Mouse (Mus musculus) B cell, adult 2 months (primary cell): ENCODE data around the gene Skint6.
"Not testable (repeated sequence)": the region's sequence is repeated elsewhere in the genome, so short reads cannot be mapped to it uniquely, and the experiment has no call there.

Experiments used
- DNase-seq, 2 experiments: peaks; one replicate each; pipeline ENCODE4 v3.0.0; 2022

Gene Skint6

GRCm38 (mm10) chr4:113286873-113287272 lies at the start of gene Skint6:
Gene Skint6 (minus strand): TSS chr4:113286973.
- no peak for DNase-seq

- DNase-seq: no peak
Observed at GRCm38 (mm10) chr4:113320911-113321310, 34.1 kb upstream of the Skint6 start.

GRCm38 (mm10) chr4:113301773-113302473 lies 15.2 kb upstream of the Skint6 start:
- DNase-seq: no peak

- no peak for DNase-seq
Observed at GRCm38 (mm10) chr4:113263363-113264060, 23.3 kb downstream of the Skint6 start.

- no peak for DNase-seq
Observed at GRCm38 (mm10) chr4:113245808-113246207, 41.0 kb downstream of the Skint6 start.

- no peak for DNase-seq
Observed at GRCm38 (mm10) chr4:113067621-113068020, 219.2 kb downstream of the Skint6 start.

GRCm38 (mm10) chr4:112979160-112979559 lies 307.6 kb downstream of the Skint6 start:
- DNase-seq: not testable (repeated sequence)

- DNase-seq: no peak
Observed at GRCm38 (mm10) chr4:112790646-112791045, 496.1 kb downstream of the Skint6 start.

- no peak for DNase-seq
Observed at GRCm38 (mm10) chr4:112774766-112775165, 512.0 kb downstream of the Skint6 start, which contains the start of gene Skint10. Gene Skint10 (minus strand): TSS chr4:112774866.
